Mouse (Mus musculus): Measurements from ENCODE around the gene Slc38a2.

DNA sequence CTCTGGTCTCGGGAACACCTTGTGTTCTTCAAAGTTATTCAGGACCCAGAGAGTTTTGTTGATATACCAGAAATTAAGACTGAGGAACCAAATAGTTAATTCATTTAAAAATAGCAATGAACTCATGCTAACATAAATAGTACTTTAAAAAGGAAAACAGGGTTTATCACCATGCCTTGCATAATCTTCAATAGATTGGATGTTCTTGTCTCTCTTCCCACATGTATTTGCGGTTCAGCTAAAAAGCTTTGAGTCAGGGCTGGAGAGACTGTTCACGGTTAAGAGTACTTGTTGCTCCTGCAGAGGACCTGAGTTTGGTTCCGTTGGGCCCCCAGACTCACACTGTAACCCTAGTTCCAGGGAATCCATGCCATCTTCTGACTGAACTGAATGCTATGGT is 16.8 kb upstream of the Slc38a2 start:
- no peak for TF ChIP-seq POLR2A (IDR thresholded peaks at IDR 0.05; ENCODE audit: borderline replicate concordance, extremely low read depth, low read depth, low read length)
- TF ChIP-seq CTCF (IDR thresholded peaks at IDR 0.05; ENCODE audit: insufficient read depth, low read length): no peak

All from lung, adult 2 months (tissue).